Mouse (Mus musculus) heart, embryonic 11.5 days (tissue): ENCODE measurements at regions not wholly inside any gene's neighbourhood (a gene's known extent, or its start where the extent isn't known, plus 50 kb on each side); places are given as distances from the start of the nearest gene placed in this dataset.

Experiments used
- ATAC-seq: fragments of 200-750 bp; cut with Nextera tagmentation; replicated peaks from 2 replicates; pipeline ENCODE4 v1.8.0; 2017; ENCODE audit warnings: moderate library complexity; ENCODE audit not compliant: insufficient number of reproducible peaks, low FRiP score, low TSS enrichment
- H3K27ac ChIP-seq: fragments of 300-500 bp; sonication (generic); 2 replicates; pipeline ENCODE4 v1.5.1; 2014; ENCODE audit warnings: mild to moderate bottlenecking, low read depth, low read length
- H3K27me3 ChIP-seq: fragments of 300-500 bp; sonication (generic); 2 replicates; pipeline ENCODE4 v1.6.1; 2014; ENCODE audit warnings: mild to moderate bottlenecking, low read length, mixed read lengths; ENCODE audit not compliant: control insufficient read depth, insufficient read depth
- H3K36me3 ChIP-seq: fragments of 300-500 bp; sonication (generic); 2 replicates; pipeline ENCODE4 v1.6.1; 2014; ENCODE audit warnings: mild to moderate bottlenecking, low read length, moderate library complexity, mixed read lengths; ENCODE audit not compliant: control insufficient read depth, insufficient read depth
- H3K4me1 ChIP-seq: fragments of 300-500 bp; sonication (generic); 2 replicates; pipeline ENCODE4 v1.6.1; 2014; ENCODE audit warnings: low read length; ENCODE audit not compliant: control insufficient read depth, insufficient read depth
- H3K4me2 ChIP-seq: fragments of 300-500 bp; sonication (generic); 2 replicates; pipeline ENCODE4 v1.6.1; 2014; ENCODE audit warnings: mild to moderate bottlenecking, moderate library complexity
- H3K4me3 ChIP-seq: fragments of 300-500 bp; sonication (generic); 2 replicates; pipeline ENCODE4 v1.5.1; 2014; ENCODE audit warnings: low read depth, low read length
- H3K9ac ChIP-seq: fragments of 300-500 bp; sonication (generic); 2 replicates; pipeline ENCODE4 v1.6.1; 2014; ENCODE audit warnings: mild to moderate bottlenecking, low read depth, low read length, moderate library complexity
- H3K9me3 ChIP-seq: fragments of 300-500 bp; sonication (generic); replicated peaks from 2 replicates; pipeline ENCODE4 v1.6.1; 2016; ENCODE audit warnings: low read length; ENCODE audit not compliant: control insufficient read depth
- WGBS: fragments of 180-500 bp; shearing (Covaris S2); extraction: QIAGEN DNeasy Blood & Tissue Kit; methylation state at CpG from one replicate; pipeline ENCODE4 v1.1.7; 2014; ENCODE audit not compliant: insufficient replicate concordance; 5-methylcytosine and 5-hydroxymethylcytosine counted together

DNA sequence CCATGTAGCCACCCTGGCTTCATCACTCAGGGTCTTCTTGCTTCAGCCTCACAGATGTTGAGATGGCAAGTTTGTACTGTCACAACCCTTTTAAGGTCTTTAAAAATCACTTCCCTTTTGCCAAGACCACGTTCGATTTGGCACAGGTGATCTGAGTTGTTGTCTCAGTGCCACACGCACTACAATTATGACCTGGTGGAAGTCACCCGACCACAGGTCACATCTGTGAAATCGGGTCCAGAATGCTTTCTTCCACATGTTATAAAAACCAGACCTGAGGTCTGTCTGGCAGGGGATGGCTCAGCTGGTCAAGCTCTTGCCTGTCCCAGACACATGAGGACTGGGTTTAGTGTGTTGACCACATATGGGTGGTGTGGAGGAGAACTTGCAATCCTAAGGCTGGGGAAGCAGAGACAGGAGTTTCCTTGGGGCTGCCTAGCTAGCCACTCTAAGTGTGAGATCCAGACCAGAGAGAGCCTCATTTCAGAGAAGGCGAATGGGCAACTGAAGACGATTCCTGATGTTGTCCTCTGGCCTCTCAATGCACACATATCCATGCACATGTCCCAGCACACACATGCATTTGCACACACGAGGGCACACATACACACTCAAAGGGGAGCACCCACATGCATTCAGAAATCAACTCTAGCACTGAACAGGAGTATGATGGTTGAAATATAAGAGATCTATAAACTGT, 176.4 kb downstream of the Foxo1 start:
- ATAC-seq, result no peak

DNA sequence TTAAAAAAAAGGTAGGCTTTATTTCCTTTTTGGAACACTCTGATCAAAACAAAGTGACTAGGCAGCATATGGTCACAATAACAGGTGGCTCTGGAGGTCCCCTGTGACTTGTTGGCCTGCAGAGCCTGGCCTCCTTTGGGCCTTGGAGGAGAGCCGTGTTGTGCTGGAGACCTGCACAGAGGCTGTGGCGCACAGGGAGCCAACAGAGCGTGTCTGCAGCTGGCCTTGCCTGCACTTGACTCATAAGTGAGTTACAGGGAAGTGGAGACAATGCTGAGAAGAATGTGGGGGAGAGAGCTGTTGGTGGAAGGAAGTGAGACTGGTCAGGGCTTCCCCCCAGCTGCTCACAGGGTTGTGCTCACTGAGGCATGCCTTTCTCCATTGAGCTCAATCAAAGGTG, 175.7 kb downstream of the Foxo1 start:
- no peaks in the 10 kb centered on the region for H3K9me3 ChIP-seq
- no peak overlapping the region for H3K4me3 ChIP-seq
- no peak overlapping the region for H3K9ac ChIP-seq
- 54% methylated on average over 3 of the region's 3 CpGs for WGBS
- no peak for ATAC-seq
- no peaks in the 10 kb centered on the region for H3K4me1 ChIP-seq
- no peak overlapping the region for H3K27ac ChIP-seq
- no peak overlapping the region for H3K4me2 ChIP-seq
- H3K36me3 ChIP-seq, result no peaks in the 10 kb centered on the region
- no peaks in the 10 kb centered on the region for H3K27me3 ChIP-seq

More for the DNA sequence above, 176.4 kb downstream of the Foxo1 start:
- Histone ChIP-seq H3K36me3 (no peaks in the 10 kb centered on the region), H3K4me1 (no peaks in the 10 kb centered on the region), H3K4me3 (no peak overlapping the region), H3K27me3 (no peaks in the 10 kb centered on the region), H3K9ac (no peak overlapping the region), H3K27ac (no peak overlapping the region), H3K4me2 (no peak overlapping the region), H3K9me3 (no peaks in the 10 kb centered on the region)
- 77% methylated on average over 8 of the region's 8 CpGs for WGBS

DNA sequence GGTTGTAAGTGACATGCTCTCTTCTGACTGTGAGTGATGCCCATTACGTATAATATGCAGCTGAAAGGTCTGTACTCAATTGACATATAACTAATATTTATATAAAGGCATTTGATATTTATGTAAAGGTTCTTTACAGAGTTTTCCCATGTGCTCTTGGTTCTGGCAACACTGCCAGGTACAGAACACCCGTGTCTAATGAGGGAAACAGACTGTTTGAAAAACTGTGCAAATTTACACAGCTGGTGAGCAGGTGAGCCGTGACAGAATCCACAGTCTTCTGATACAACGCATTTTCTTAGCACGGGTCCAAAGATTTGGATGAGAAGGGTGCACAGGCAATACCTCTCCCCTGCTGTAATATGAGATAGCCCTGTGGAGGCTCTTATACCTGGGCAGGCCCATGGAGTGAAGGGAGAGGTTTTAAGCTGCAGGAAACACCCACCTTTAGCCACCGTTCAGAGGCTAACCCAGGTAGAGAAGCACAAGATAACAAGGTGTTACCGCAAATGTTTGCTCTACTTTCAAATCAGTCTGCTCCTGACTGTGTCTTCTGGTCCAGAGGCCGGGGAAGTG, 161.0 kb downstream of the Foxo1 start:
- Histone ChIP-seq H3K4me2 (no peak overlapping the region), H3K27me3 (no peaks in the 10 kb centered on the region), H3K27ac (no peak overlapping the region), H3K4me3 (no peak overlapping the region), H3K36me3 (no peaks in the 10 kb centered on the region), H3K9ac (no peak overlapping the region), H3K4me1 (no peaks in the 10 kb centered on the region), H3K9me3 (no peaks in the 10 kb centered on the region)
- no peak for ATAC-seq
- WGBS, result 74% methylated on average over 8 of the region's 8 CpGs

GRCm38 (mm10) chr3:52422826-52423225, 154.7 kb downstream of the Foxo1 start:
- Histone ChIP-seq H3K36me3 (no peaks in the 10 kb centered on the region), H3K9ac (no peak overlapping the region), H3K4me2 (no peak overlapping the region), H3K4me3 (no peak overlapping the region), H3K9me3 (no peaks in the 10 kb centered on the region; the same call in 1 of the 2 replicates), H3K4me1 (no peaks in the 10 kb centered on the region), H3K27me3 (no peaks in the 10 kb centered on the region), H3K27ac (no peak overlapping the region)
- WGBS, result 63% methylated on average over 1 of the region's 1 CpGs
- ATAC-seq, result no peak

DNA sequence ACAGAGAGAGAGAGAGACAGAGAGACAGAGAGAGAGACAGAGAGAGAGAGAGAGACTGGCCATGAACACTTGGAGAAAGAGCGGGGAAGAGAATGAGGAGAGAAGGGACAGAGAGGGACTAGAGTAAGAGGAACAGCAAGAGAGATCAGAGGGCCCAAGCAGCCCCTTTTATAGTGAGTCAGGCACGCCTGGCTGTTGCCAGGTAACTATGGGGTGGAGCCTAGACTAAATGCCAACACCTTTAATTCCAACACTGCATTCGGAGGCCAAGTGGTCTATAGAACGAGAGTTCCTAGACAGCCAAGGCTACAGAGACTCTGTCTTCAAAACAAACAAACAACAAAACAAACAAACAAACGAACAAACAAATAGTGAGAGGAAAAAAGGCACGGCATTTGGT, 148.1 kb downstream of the Foxo1 start:
- Histone ChIP-seq H3K27ac (no peak overlapping the region), H3K36me3 (no peaks in the 10 kb centered on the region), H3K27me3 (no peaks in the 10 kb centered on the region), H3K4me3 (no peak overlapping the region), H3K4me1 (peaks cover 22% of the 10 kb centered on the region), H3K9me3 (no peaks in the 10 kb centered on the region), H3K9ac (no peak overlapping the region), H3K4me2 (no peak overlapping the region)
- WGBS, result 52% methylated on average over 6 of the region's 6 CpGs
- ATAC-seq, result no peak

DNA sequence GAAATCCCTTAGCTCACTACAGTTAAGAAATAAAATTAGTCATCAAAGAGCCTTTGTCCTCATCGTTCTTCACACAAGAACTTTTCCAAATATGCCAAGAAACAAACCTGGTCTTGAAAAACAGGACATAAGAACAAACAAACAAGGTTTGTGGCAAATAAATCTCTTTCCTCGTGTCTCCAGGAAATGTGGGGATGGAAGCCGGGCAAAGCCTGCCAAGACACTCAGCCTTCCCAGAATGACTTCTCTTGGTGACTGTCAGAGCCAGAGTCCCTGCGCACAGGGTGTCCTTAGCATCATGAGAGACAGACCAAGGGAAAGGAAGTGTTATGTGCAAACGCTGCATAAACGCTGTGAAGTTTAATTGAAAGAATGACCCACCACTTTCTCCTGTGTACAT, 147.2 kb downstream of the Foxo1 start:
- no peak for ATAC-seq
- no peak overlapping the region for H3K9ac ChIP-seq
- H3K27me3 ChIP-seq, result no peaks in the 10 kb centered on the region
- no peak overlapping the region for H3K27ac ChIP-seq
- no peak overlapping the region for H3K4me2 ChIP-seq
- H3K36me3 ChIP-seq, result no peaks in the 10 kb centered on the region
- no peak overlapping the region for H3K4me3 ChIP-seq
- 27% methylated on average over 6 of the region's 6 CpGs for WGBS
- H3K9me3 ChIP-seq, result no peaks in the 10 kb centered on the region
- peaks cover 22% of the 10 kb centered on the region for H3K4me1 ChIP-seq

DNA sequence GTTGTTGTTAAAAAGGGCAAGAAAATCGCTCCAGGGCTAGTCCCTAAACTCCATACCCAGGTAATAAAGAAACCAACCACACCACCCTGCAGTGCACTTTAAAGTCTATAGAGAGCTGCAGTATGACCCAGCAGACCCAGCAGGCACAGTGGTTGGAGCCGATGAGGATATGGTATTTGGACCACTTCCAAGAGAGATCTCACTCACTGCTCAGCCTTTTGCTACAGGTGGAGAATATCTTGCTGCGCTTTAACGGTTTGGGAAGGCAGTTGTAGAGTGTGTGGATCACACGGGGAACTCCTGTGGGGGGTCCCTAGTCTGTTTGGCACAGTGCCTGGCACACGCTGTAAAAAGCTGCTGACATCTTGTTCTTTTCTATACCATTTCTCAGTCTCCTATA, 145.9 kb downstream of the Foxo1 start:
- WGBS, result 29% methylated on average over 6 of the region's 6 CpGs
- 0 out of 2 replicates have a peak, but pooled peaks have one; percentile 14 for ATAC-seq
- H3K27me3 ChIP-seq, result no peaks in the 10 kb centered on the region
- peaks cover 22% of the 10 kb centered on the region for H3K4me1 ChIP-seq
- no peaks in the 10 kb centered on the region for H3K9me3 ChIP-seq
- no peak overlapping the region for H3K4me3 ChIP-seq
- H3K27ac ChIP-seq, result peak overlapping the region; percentile 13; the same call in 1 of the 2 replicates
- H3K4me2 ChIP-seq, result no peak overlapping the region
- no peak overlapping the region for H3K9ac ChIP-seq
- H3K36me3 ChIP-seq, result no peaks in the 10 kb centered on the region

DNA sequence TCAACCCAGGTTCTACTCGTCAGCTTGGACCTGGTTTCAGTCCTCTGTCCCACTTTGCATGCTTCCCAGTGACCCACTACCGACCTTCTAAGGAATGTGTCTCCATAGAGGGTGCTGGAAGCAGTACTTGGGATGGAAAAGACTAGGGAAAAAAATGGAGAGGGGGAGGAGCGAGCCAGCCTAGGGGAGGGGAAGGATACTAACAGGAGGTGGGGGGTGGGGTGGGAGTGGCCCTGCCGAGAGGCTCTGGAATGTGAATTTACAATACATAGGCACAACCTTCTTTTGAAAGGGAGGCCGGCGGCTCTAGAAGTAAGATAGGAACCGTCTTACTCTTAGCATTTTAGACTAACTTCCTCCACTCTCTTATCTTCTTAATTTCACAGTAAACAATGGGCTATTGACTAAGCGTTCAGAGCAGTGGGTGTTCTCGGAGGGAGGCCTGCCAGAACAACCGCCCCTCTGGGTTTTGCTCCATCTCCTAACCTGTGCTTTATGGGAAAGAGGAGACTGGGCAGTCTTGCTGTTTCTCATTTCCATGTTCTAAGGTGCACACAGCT, 145.1 kb downstream of the Foxo1 start:
- Histone ChIP-seq H3K27me3 (no peaks in the 10 kb centered on the region), H3K4me3 (no peak overlapping the region), H3K9me3 (no peaks in the 10 kb centered on the region), H3K36me3 (no peaks in the 10 kb centered on the region), H3K4me1 (peaks cover 22% of the 10 kb centered on the region), H3K4me2 (peak overlapping the region; percentile 50), H3K27ac (peak overlapping the region; percentile 13; the same call in 1 of the 2 replicates), H3K9ac (no peak overlapping the region)
- no peak for ATAC-seq
- WGBS, result 6% methylated on average over 10 of the region's 10 CpGs
